Mouse (Mus musculus): ENCODE measurements around the gene Gm30191.
A peak's percentile ranks its signal among the peaks of the same experiment; 100 is the strongest.
"Not testable (repeated sequence)": the region's sequence is repeated elsewhere in the genome, so short reads cannot be mapped to it uniquely, and the experiment has no call there.

Gm30191 gene

GRCm38 (mm10) chr4:134287168-134287564 is 40.4 kb downstream of the Gm30191 start:
- DNase-seq (ENCODE audit: low spot score) = peak; percentile 94

GRCm38 (mm10) chr4:134287575-134288025 is 40.9 kb downstream of the Gm30191 start, which contains the start of gene Pdik1l:
Gene Pdik1l (minus strand): TSS chr4:134287895.
- DNase-seq (ENCODE audit: low spot score) = peak; percentile 78

GRCm38 (mm10) chr4:134288397-134289256 is 41.9 kb downstream of the Gm30191 start:
- DNase-seq (ENCODE audit: low spot score) = no peak

- peak; percentile 72 for DNase-seq (ENCODE audit: low spot score)
Observed at GRCm38 (mm10) chr4:134292067-134292466, 45.3 kb downstream of the Gm30191 start.

- DNase-seq (ENCODE audit: low spot score) = no peak
Observed at GRCm38 (mm10) chr4:134293061-134293691, 46.4 kb downstream of the Gm30191 start.

- DNase-seq (ENCODE audit: low spot score) = no peak
Observed at GRCm38 (mm10) chr4:134293692-134294163, 47.0 kb downstream of the Gm30191 start.

GRCm38 (mm10) chr4:134296096-134296495 is 49.4 kb downstream of the Gm30191 start:
- not testable (repeated sequence) for DNase-seq (ENCODE audit: low spot score)

GRCm38 (mm10) chr4:134296523-134296922 is 49.8 kb downstream of the Gm30191 start:
- no peak for DNase-seq (ENCODE audit: low spot score)

- DNase-seq (ENCODE audit: low spot score) = no peak
Observed at GRCm38 (mm10) chr4:134297369-134297768, 50.6 kb downstream of the Gm30191 start.

- DNase-seq (ENCODE audit: low spot score) = no peak
Observed at GRCm38 (mm10) chr4:134298626-134299497, 52.1 kb downstream of the Gm30191 start.

- DNase-seq (ENCODE audit: low spot score) = no peak
Observed at GRCm38 (mm10) chr4:134299498-134299810, 52.7 kb downstream of the Gm30191 start.
